Mouse (Mus musculus): ENCODE data around the gene Bag6.

GRCm38 (mm10) chr17:35133517-35133916, 1.5 kb upstream of the Bag6 start:
- TF ChIP-seq CTCF (IDR thresholded peaks at IDR 0.05; ENCODE audit: control insufficient read depth, insufficient read depth, insufficient read length) (no peak), CEBPB (IDR thresholded peaks at IDR 0.05; ENCODE audit: low read depth) (no peak), MAX (IDR thresholded peaks at IDR 0.05) (no peak), MYOD1 (IDR thresholded peaks at IDR 0.05; ENCODE audit: control insufficient read depth, insufficient read length, low read depth) (no peak), FOSL1 (IDR thresholded peaks at IDR 0.05; ENCODE audit: insufficient read depth, low read length, poor library complexity, severe bottlenecking) (no peak), MYOG (IDR thresholded peaks at IDR 0.05; ENCODE audit: control insufficient read depth, extremely low read depth, insufficient read length) (no peak), USF1 (IDR thresholded peaks at IDR 0.05; ENCODE audit: low read depth) (no peak)
